Comparison of ENCODE assay signal across 8 mouse cellular contexts in the genomic region with DNA sequence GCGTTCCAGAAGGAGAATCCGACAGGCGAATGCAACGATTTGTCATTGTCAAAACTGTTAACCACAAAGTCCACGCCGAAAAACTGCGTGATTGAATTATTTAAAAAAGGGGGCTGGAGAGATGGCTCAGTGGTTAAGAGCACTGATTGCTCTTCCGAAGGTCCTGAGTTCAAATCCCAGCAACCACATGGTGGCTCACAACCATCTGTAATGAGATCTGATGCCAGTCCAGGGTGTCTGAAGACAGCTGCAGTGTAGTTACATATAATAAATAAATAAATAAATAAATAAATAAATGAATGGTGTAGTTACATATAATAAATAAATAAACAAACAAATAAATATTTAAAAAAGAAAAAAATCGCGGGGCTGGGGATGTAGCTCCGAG. TPM values are rescaled to one million over a fixed set of nuclear protein-coding genes. Genes with fewer than 3 reads are reported as not detected.
DNase-seq lines count a peak whose midpoint lies in the region; ATAC-seq and TF ChIP-seq lines count a peak whose summit lies in the region.
"Not testable (repeated sequence)": the region's sequence is repeated elsewhere in the genome, so short reads cannot be mapped to it uniquely, and the experiment has no call there.

No protein-coding gene starts in this region.

- peak overlapping the region; percentile 45 for H3ac ChIP-seq in C2C12 (ENCODE audit: control insufficient read depth, insufficient read length, low read depth)

- not testable (repeated sequence) for H3K9me3 ChIP-seq in embryonic facial prominence, embryonic 11.5 days (replicated peaks; ENCODE audit: control insufficient read depth, low read length); forebrain, embryonic 16.5 days (ENCODE audit: control insufficient read depth, low read length); hindbrain, embryonic 11.5 days (ENCODE audit: control insufficient read depth, low read length); kidney, embryonic 15.5 days (replicated peaks); liver, embryonic 12.5 days (replicated peaks); midbrain, embryonic 10.5 days (replicated peaks); neural tube, embryonic 15.5 days (replicated peaks)

- DNase-seq in embryonic facial prominence, embryonic 11.5 days (ENCODE audit: low spot score); hindbrain, embryonic 11.5 days (ENCODE audit: low spot score); midbrain, embryonic 10.5 days (ENCODE audit: low spot score): not testable (repeated sequence)

- not testable (repeated sequence) for TF ChIP-seq CTCF in C2C12 (IDR thresholded peaks at IDR 0.05; ENCODE audit: control insufficient read depth, insufficient read depth, insufficient read length)

- H3K27ac ChIP-seq in embryonic facial prominence, embryonic 11.5 days (replicated peaks; ENCODE audit: low read depth, low read length): not testable (repeated sequence)
- H3K27ac ChIP-seq in forebrain, embryonic 16.5 days (ENCODE audit: low read length): peak overlapping the region; percentile 99
- H3K27ac ChIP-seq in hindbrain, embryonic 11.5 days (ENCODE audit: low read depth, low read length): peak overlapping the region; percentile 97; the same call in 1 of the 2 replicates
- H3K27ac ChIP-seq in kidney, embryonic 15.5 days: peak overlapping the region; percentile 99
- H3K27ac ChIP-seq in liver, embryonic 12.5 days: peak overlapping the region; percentile 90
- peak overlapping the region; percentile 98 for H3K27ac ChIP-seq in midbrain, embryonic 10.5 days (replicated peaks)
- peak overlapping the region; percentile 98 for H3K27ac ChIP-seq in neural tube, embryonic 15.5 days (replicated peaks)

- H3K79me3 ChIP-seq in C2C12 (ENCODE audit: low read depth): not testable (repeated sequence)

- 38% methylated on average over 11 of the region's 11 CpGs for WGBS in embryonic facial prominence, embryonic 11.5 days
- whole genome bisulfite sequencing in forebrain, embryonic 16.5 days: 30% methylated on average over 11 of the region's 11 CpGs
- 33% methylated on average over 11 of the region's 11 CpGs for WGBS in hindbrain, embryonic 11.5 days
- WGBS in kidney, embryonic 15.5 days: 30% methylated on average over 11 of the region's 11 CpGs
- 22% methylated on average over 11 of the region's 11 CpGs for WGBS in liver, embryonic 12.5 days (ENCODE audit: insufficient replicate concordance)
- 40% methylated on average over 11 of the region's 11 CpGs for WGBS in midbrain, embryonic 10.5 days
- WGBS in neural tube, embryonic 15.5 days: 30% methylated on average over 11 of the region's 11 CpGs

- peak overlapping the region; percentile 32 for H3K9ac ChIP-seq in embryonic facial prominence, embryonic 11.5 days (replicated peaks; ENCODE audit: low read length)
- H3K9ac ChIP-seq in forebrain, embryonic 16.5 days (replicated peaks; ENCODE audit: low read depth, low read length); neural tube, embryonic 15.5 days (replicated peaks): not testable (repeated sequence)
- peak overlapping the region; percentile 77; the same call in 1 of the 2 replicates for H3K9ac ChIP-seq in hindbrain, embryonic 11.5 days (ENCODE audit: low read depth, low read length)
- 0 out of 2 replicates have a peak overlapping the region, but pooled peaks have one; percentile 12 for H3K9ac ChIP-seq in kidney, embryonic 15.5 days
- H3K9ac ChIP-seq in liver, embryonic 12.5 days: peak overlapping the region; percentile 76; the same call in 1 of the 2 replicates

- H3K36me3 ChIP-seq in C2C12 (ENCODE audit: control insufficient read depth, insufficient read depth): peaks cover 10% of the 10 kb centered on the region
- H3K36me3 ChIP-seq in embryonic facial prominence, embryonic 11.5 days (replicated peaks; ENCODE audit: control insufficient read depth, insufficient read depth, low read depth, low read length); forebrain, embryonic 16.5 days (ENCODE audit: control insufficient read depth, insufficient read depth); hindbrain, embryonic 11.5 days (ENCODE audit: control insufficient read depth, insufficient read depth, low read length); midbrain, embryonic 10.5 days; neural tube, embryonic 15.5 days: not testable (repeated sequence)
- peaks cover 17% of the 10 kb centered on the region for H3K36me3 ChIP-seq in kidney, embryonic 15.5 days
- peaks cover 14% of the 10 kb centered on the region for H3K36me3 ChIP-seq in liver, embryonic 12.5 days

- ATAC-seq in embryonic facial prominence, embryonic 11.5 days (replicated peaks; ENCODE audit: insufficient number of reproducible peaks, low FRiP score, low TSS enrichment, low read depth); forebrain, embryonic 16.5 days; kidney, embryonic 15.5 days (replicated peaks; ENCODE audit: low FRiP score); liver, embryonic 12.5 days: not testable (repeated sequence)
- ATAC-seq in hindbrain, embryonic 11.5 days (ENCODE audit: low FRiP score): peak; percentile 39
- ATAC-seq in neural tube, embryonic 15.5 days (ENCODE audit: low FRiP score): 0 out of 2 replicates have a peak, but pooled peaks have one; percentile 1

- H3K4me2 ChIP-seq in embryonic facial prominence, embryonic 11.5 days (ENCODE audit: low read depth, low read length): peak overlapping the region; percentile 60
- peak overlapping the region; percentile 25 for H3K4me2 ChIP-seq in forebrain, embryonic 16.5 days (ENCODE audit: low read length)
- H3K4me2 ChIP-seq in hindbrain, embryonic 11.5 days (replicated peaks; ENCODE audit: low read depth, low read length): peak overlapping the region; percentile 64
- peak overlapping the region; percentile 71 for H3K4me2 ChIP-seq in kidney, embryonic 15.5 days
- H3K4me2 ChIP-seq in liver, embryonic 12.5 days: peak overlapping the region; percentile 81
- H3K4me2 ChIP-seq in neural tube, embryonic 15.5 days: peak overlapping the region; percentile 64

- not testable (repeated sequence) for H3K79me2 ChIP-seq in C2C12 (ENCODE audit: control insufficient read depth, insufficient read depth)

- H3K27me3 ChIP-seq in C2C12 (ENCODE audit: control insufficient read depth, insufficient read depth, insufficient read length); embryonic facial prominence, embryonic 11.5 days (ENCODE audit: control insufficient read depth, insufficient read depth, low read length); forebrain, embryonic 16.5 days (replicated peaks; ENCODE audit: control insufficient read depth, insufficient read depth, low read length); hindbrain, embryonic 11.5 days (ENCODE audit: control insufficient read depth, insufficient read depth, low read length); kidney, embryonic 15.5 days; liver, embryonic 12.5 days (replicated peaks); neural tube, embryonic 15.5 days (replicated peaks): not testable (repeated sequence)
- H3K27me3 ChIP-seq in midbrain, embryonic 10.5 days (ENCODE audit: low read depth, poor library complexity, severe bottlenecking): peaks cover 31% of the 10 kb centered on the region

- H3K4me1 ChIP-seq in embryonic facial prominence, embryonic 11.5 days (ENCODE audit: control insufficient read depth, insufficient read depth, low read length); forebrain, embryonic 16.5 days (replicated peaks; ENCODE audit: control insufficient read depth, insufficient read depth, low read length); hindbrain, embryonic 11.5 days (replicated peaks; ENCODE audit: control insufficient read depth, insufficient read depth, low read length); kidney, embryonic 15.5 days; midbrain, embryonic 10.5 days; neural tube, embryonic 15.5 days: not testable (repeated sequence)
- H3K4me1 ChIP-seq in liver, embryonic 12.5 days: peaks cover 11% of the 10 kb centered on the region

- peak overlapping the region; percentile 40 for H3K4me3 ChIP-seq in C2C12 (ENCODE audit: insufficient read depth, poor library complexity, severe bottlenecking)
- peak overlapping the region; percentile 55 for H3K4me3 ChIP-seq in embryonic facial prominence, embryonic 11.5 days (ENCODE audit: low read depth, low read length)
- peak overlapping the region; percentile 60 for H3K4me3 ChIP-seq in forebrain, embryonic 16.5 days (replicated peaks; ENCODE audit: low read length)
- H3K4me3 ChIP-seq in hindbrain, embryonic 11.5 days (ENCODE audit: low read depth, low read length): peak overlapping the region; percentile 57
- peak overlapping the region; percentile 68 for H3K4me3 ChIP-seq in kidney, embryonic 15.5 days (replicated peaks)
- peak overlapping the region; percentile 70 for H3K4me3 ChIP-seq in liver, embryonic 12.5 days
- peak overlapping the region; percentile 70 for H3K4me3 ChIP-seq in midbrain, embryonic 10.5 days
- peak overlapping the region; percentile 55 for H3K4me3 ChIP-seq in neural tube, embryonic 15.5 days (replicated peaks)

RNA-seq across cellular contexts. Expression of a gene that starts 36.2 kb away (rescaled TPM):
- 35.3 TPM for polyA plus RNA-seq in C2C12 (2012; fragmentation: generic; extraction: Trizol)
- polyA plus RNA-seq in embryonic facial prominence, embryonic 11.5 days (2014; fragmentation: Nextera tagmentation; extraction: Ambion mirVana): 11.5 and 12.5 TPM in 2 replicates
- 25.1 and 28.3 TPM in 2 replicates for polyA plus RNA-seq in forebrain, embryonic 16.5 days (2015; fragmentation: Nextera tagmentation; extraction: Ambion mirVana)
- polyA plus RNA-seq in hindbrain, embryonic 11.5 days (2014; fragmentation: Nextera tagmentation; extraction: Ambion mirVana): 12.0 and 12.3 TPM in 2 replicates
- 18.5 and 21.5 TPM in 2 replicates for polyA plus RNA-seq in kidney, embryonic 15.5 days (2015; fragmentation: Nextera tagmentation; extraction: Ambion mirVana)
- 12.1 and 13.6 TPM in 2 replicates for polyA plus RNA-seq in liver, embryonic 12.5 days (2016; fragmentation: Nextera tagmentation; extraction: Ambion mirVana)
- polyA plus RNA-seq in midbrain, embryonic 10.5 days (2016; fragmentation: Nextera tagmentation; extraction: Ambion mirVana): 8.2 and 11.0 TPM in 2 replicates
- polyA plus RNA-seq in neural tube, embryonic 15.5 days (2015; fragmentation: Nextera tagmentation; extraction: Ambion mirVana): 14.3 and 20.3 TPM in 2 replicates

Comparison
In these comparisons a context has a peak if more than half of its experiments do, and no peak if none do; other contexts are left out.
1. H3K4me2 ChIP-seq: peak in every context shown above with its lines; median percentile 81 in liver, embryonic 12.5 days; 71 in kidney, embryonic 15.5 days; 64 in hindbrain, embryonic 11.5 days; 64 in neural tube, embryonic 15.5 days; 60 in embryonic facial prominence, embryonic 11.5 days; 25 in forebrain, embryonic 16.5 days.